ENCODE assay signal across 9 mouse cellular contexts in the genomic region with DNA sequence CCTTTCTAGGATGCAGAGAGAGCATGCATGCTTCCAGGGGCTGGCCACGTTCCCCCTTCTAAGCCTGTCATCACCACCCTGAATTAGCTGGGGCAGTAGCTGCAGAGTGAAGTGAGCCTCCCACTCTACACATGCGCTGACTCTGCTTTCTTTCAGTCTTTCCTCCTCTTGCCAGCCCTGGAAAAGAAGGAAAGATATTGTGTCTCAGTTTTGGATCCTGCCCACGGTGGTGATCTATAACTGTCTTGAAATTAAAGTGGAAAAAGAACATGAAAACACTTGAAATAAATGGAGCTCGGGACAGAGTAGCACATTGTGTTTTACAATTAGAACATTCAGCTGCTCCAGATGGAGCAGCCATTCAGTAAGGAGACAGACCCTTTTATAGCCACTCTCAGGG. TPM values are rescaled to one million over a fixed set of nuclear protein-coding genes. Genes with fewer than 3 reads are reported as not detected.
DNase-seq lines count a peak whose midpoint lies in the region; ATAC-seq lines count a peak whose summit lies in the region.
"Had no signal": no experiment of that assay in that cellular context is flagged by ENCODE, and none has a peak within 500 bp of the region (broad histone marks: within the 10 kb centered on the region; RNA-seq: fewer than 3 reads in every experiment).

No protein-coding gene starts in this region.

- H3K9me3 ChIP-seq in heart, embryonic 13.5 days, result no peaks in the 10 kb centered on the region
- no peaks in the 10 kb centered on the region for H3K9me3 ChIP-seq in heart, embryonic 10.5 days
- H3K9me3 ChIP-seq in forebrain, embryonic 15.5 days, result no peaks in the 10 kb centered on the region
- H3K9me3 ChIP-seq in neural tube, embryonic 14.5 days (ENCODE audit: control insufficient read depth, low read length), result no peaks in the 10 kb centered on the region

- 0 out of 2 replicates have a peak overlapping the region, but pooled peaks have one; percentile 19 for H3K9ac ChIP-seq in heart, embryonic 13.5 days
- H3K9ac ChIP-seq in forebrain, embryonic 15.5 days (replicated peaks), result no peak overlapping the region
- H3K9ac ChIP-seq in neural tube, embryonic 14.5 days (replicated peaks; ENCODE audit: low read depth, low read length), result no peak overlapping the region

- DNase-seq in heart, embryonic 10.5 days (ENCODE audit: low spot score), result no peak
- DNase-seq in layer of hippocampus, adult 18-20 months (ENCODE audit: low spot score in 2 of 2), result peak; percentile 11 to 65
- no peak for DNase-seq in adrenal gland, adult 8-10 months
- no peak for DNase-seq in cerebellum, adult 11-12 months
- DNase-seq: adrenal gland, postnatal 10 days had no signal

- peak overlapping the region; percentile 40; the same call in 1 of the 2 replicates for H3K27ac ChIP-seq in heart, embryonic 13.5 days (replicated peaks)
- no peak overlapping the region for H3K27ac ChIP-seq in heart, embryonic 10.5 days
- 0 out of 2 replicates have a peak overlapping the region, but pooled peaks have one; percentile 5 for H3K27ac ChIP-seq in forebrain, embryonic 15.5 days (replicated peaks)
- H3K27ac ChIP-seq in neural tube, embryonic 14.5 days (ENCODE audit: low read depth, low read length), result peak overlapping the region; percentile 22; the same call in 1 of the 2 replicates

- 19% methylated on average over 4 of the region's 4 CpGs for WGBS in heart, embryonic 13.5 days
- 39% methylated on average over 4 of the region's 4 CpGs for WGBS in heart, embryonic 10.5 days
- 29% methylated on average over 4 of the region's 4 CpGs for WGBS in forebrain, embryonic 15.5 days
- 12% methylated on average over 4 of the region's 4 CpGs for WGBS in neural tube, embryonic 14.5 days

- peak overlapping the region; percentile 56 for H3K4me2 ChIP-seq in heart, embryonic 13.5 days
- H3K4me2 ChIP-seq in forebrain, embryonic 15.5 days (replicated peaks), result no peak overlapping the region; the same call in 1 of the 2 replicates
- no peak overlapping the region for H3K4me2 ChIP-seq in neural tube, embryonic 14.5 days (ENCODE audit: low read depth, low read length)

- no peak for ATAC-seq in heart, embryonic 13.5 days (ENCODE audit: extremely low read depth, insufficient number of reproducible peaks, low FRiP score, low TSS enrichment)
- peak; percentile 72 for ATAC-seq in forebrain, embryonic 15.5 days (replicated peaks)
- ATAC-seq in neural tube, embryonic 14.5 days (ENCODE audit: low read depth), result peak; percentile 81
- ATAC-seq in megakaryocyte, adult 5-6 weeks (ENCODE audit: poor library complexity, severe bottlenecking), result no peak

- no peaks in the 10 kb centered on the region for H3K36me3 ChIP-seq in heart, embryonic 13.5 days
- no peaks in the 10 kb centered on the region for H3K36me3 ChIP-seq in heart, embryonic 10.5 days
- H3K36me3 ChIP-seq in forebrain, embryonic 15.5 days, result no peaks in the 10 kb centered on the region
- H3K36me3 ChIP-seq in neural tube, embryonic 14.5 days (ENCODE audit: control insufficient read depth, insufficient read depth, low read length), result no peaks in the 10 kb centered on the region

- H3K4me3 ChIP-seq in heart, embryonic 13.5 days, result peak overlapping the region; percentile 27
- no peak overlapping the region for H3K4me3 ChIP-seq in heart, embryonic 10.5 days
- H3K4me3 ChIP-seq in forebrain, embryonic 15.5 days, result no peak overlapping the region
- no peak overlapping the region for H3K4me3 ChIP-seq in neural tube, embryonic 14.5 days (ENCODE audit: low read depth, low read length)

- H3K27me3 ChIP-seq in heart, embryonic 13.5 days (replicated peaks), result no peaks in the 10 kb centered on the region
- no peaks in the 10 kb centered on the region for H3K27me3 ChIP-seq in heart, embryonic 10.5 days (ENCODE audit: insufficient read depth, poor library complexity, severe bottlenecking)
- no peaks in the 10 kb centered on the region for H3K27me3 ChIP-seq in forebrain, embryonic 15.5 days
- no peaks in the 10 kb centered on the region for H3K27me3 ChIP-seq in neural tube, embryonic 14.5 days (ENCODE audit: control insufficient read depth, insufficient read depth, low read length)

- peaks cover 10% of the 10 kb centered on the region for H3K4me1 ChIP-seq in heart, embryonic 13.5 days
- H3K4me1 ChIP-seq in heart, embryonic 10.5 days, result no peaks in the 10 kb centered on the region
- no peaks in the 10 kb centered on the region for H3K4me1 ChIP-seq in forebrain, embryonic 15.5 days
- H3K4me1 ChIP-seq in neural tube, embryonic 14.5 days (ENCODE audit: control insufficient read depth, insufficient read depth, low read length), result no peaks in the 10 kb centered on the region

RNA-seq across cellular contexts. Expression of a gene that starts 35.2 kb away (rescaled TPM):
- 4.7 and 5.1 TPM in 2 replicates for polyA plus RNA-seq in heart, embryonic 13.5 days (2015; fragmentation: Nextera tagmentation; extraction: Ambion mirVana)
- 6.0 and 11.9 TPM in 2 replicates for polyA plus RNA-seq in heart, embryonic 10.5 days (2016; fragmentation: Nextera tagmentation; extraction: Ambion mirVana)
- polyA plus RNA-seq in forebrain, embryonic 15.5 days (2015; fragmentation: Nextera tagmentation; extraction: Ambion mirVana), result 8.8 and 9.0 TPM in 2 replicates
- total RNA-seq in layer of hippocampus, adult 18-20 months (2021), result 10 to 100 TPM in 1 of 2 experiments, 1 to 10 TPM in 1; 5.7 to 10.7 TPM
- 10.3 and 16.9 TPM in 2 replicates for polyA plus RNA-seq in neural tube, embryonic 14.5 days (2014; fragmentation: Nextera tagmentation; extraction: Ambion mirVana)
- not detected in 2 replicates for total RNA-seq in megakaryocyte, adult 5-6 weeks (2015)
- 0.07 TPM in 1 of 2 replicates, not detected in the other for total RNA-seq in megakaryocyte, adult 5-6 weeks (2017)
- total RNA-seq in adrenal gland, adult 8-10 months (2022), result 1 to 10 TPM; 1.1 to 4.3 (median 2.9) TPM

Comparison
In these comparisons a context has a peak if more than half of its experiments do, and no peak if none do; other contexts are left out.
1. ATAC-seq: peak in forebrain, embryonic 15.5 days (single experiment) and neural tube, embryonic 14.5 days (single experiment); none in heart, embryonic 13.5 days (single experiment) and megakaryocyte, adult 5-6 weeks (single experiment).
2. DNase-seq: peak in layer of hippocampus, adult 18-20 months (2 of 2); none in heart, embryonic 10.5 days (single experiment), adrenal gland, adult 8-10 months (single experiment) and cerebellum, adult 11-12 months (single experiment).